Mouse (Mus musculus): ENCODE measurements around the gene Wfdc9. TPM values are rescaled to one million over a fixed set of nuclear protein-coding genes. Genes with fewer than 3 reads are reported as not detected.

Wfdc9 gene
- polyA plus RNA-seq, 2 experiments = not detected

GRCm38 (mm10) chr2:164700959-164701358 is 44.6 kb upstream of the Wfdc9 start:
- H3K4me1 ChIP-seq (replicated peaks; ENCODE audit: control insufficient read depth in 2 of 2, insufficient read depth in 2 of 2, low read length in 1 of 2) = no peaks in the 10 kb centered on the region
- no peak for DNase-seq (ENCODE audit: low read depth in 3 of 3, low spot score in 3 of 3)
- H3K9me3 ChIP-seq (ENCODE audit: control insufficient read depth, low read length) = no peaks in the 10 kb centered on the region
- no peak overlapping the region for H3K4me2 ChIP-seq (ENCODE audit: low read depth)
- TF ChIP-seq CTCF (IDR thresholded peaks at IDR 0.05; ENCODE audit: low read depth) = no peak
- no peak for TF ChIP-seq EP300 (IDR thresholded peaks at IDR 0.05; ENCODE audit: low read depth)
- no peaks in the 10 kb centered on the region for H3K27me3 ChIP-seq (ENCODE audit: control insufficient read depth, insufficient read depth, low read length)
- ATAC-seq (ENCODE audit: insufficient read depth) = no peak
- 57% methylated on average over 5 of the region's 5 CpGs for WGBS (ENCODE audit: insufficient replicate concordance)
- no peak overlapping the region for H3K4me3 ChIP-seq (ENCODE audit: insufficient read depth in 1 of 2, low read depth in 2 of 2, low read length in 2 of 2)
- H3K9ac ChIP-seq (replicated peaks) = no peak overlapping the region
- H3K27ac ChIP-seq = no peak overlapping the region
- H3K36me3 ChIP-seq (replicated peaks; ENCODE audit: control insufficient read depth, insufficient read depth, low read depth) = no peaks in the 10 kb centered on the region

GRCm38 (mm10) chr2:164698201-164698600 is 41.8 kb upstream of the Wfdc9 start, which contains the start of gene Spint4:
Spint4 (plus strand) TSS chr2:164698501.
- Histone ChIP-seq H3K27me3 (ENCODE audit: control insufficient read depth, insufficient read depth, low read length) (no peaks in the 10 kb centered on the region), H3K9ac (replicated peaks) (no peak within 1 kb of the TSS), H3K4me3 (ENCODE audit: insufficient read depth in 1 of 2, low read depth in 2 of 2, low read length in 2 of 2) (no peak within 1 kb of the TSS), H3K9me3 (ENCODE audit: control insufficient read depth, low read length) (no peaks in the 10 kb centered on the region), H3K27ac (no peak within 1 kb of the TSS), H3K36me3 (replicated peaks; ENCODE audit: control insufficient read depth, insufficient read depth, low read depth) (no peaks in the 10 kb centered on the region), H3K4me2 (ENCODE audit: low read depth) (no peak within 1 kb of the TSS), H3K4me1 (replicated peaks; ENCODE audit: control insufficient read depth in 2 of 2, insufficient read depth in 2 of 2, low read length in 1 of 2) (no peaks in the 10 kb centered on the region)
- WGBS (ENCODE audit: insufficient replicate concordance) = 58% methylated on average over 4 of the region's 4 CpGs
- DNase-seq (ENCODE audit: low read depth in 3 of 3, low spot score in 3 of 3) (no peak), ATAC-seq (ENCODE audit: insufficient read depth) (no peak)
- TF ChIP-seq CTCF (IDR thresholded peaks at IDR 0.05; ENCODE audit: low read depth) (no peak), EP300 (IDR thresholded peaks at IDR 0.05; ENCODE audit: low read depth) (no peak)

- ATAC-seq (ENCODE audit: insufficient read depth) (no peak), DNase-seq (ENCODE audit: low read depth in 3 of 3, low spot score in 3 of 3) (no peak)
- no peaks in the 10 kb centered on the region for H3K36me3 ChIP-seq (replicated peaks; ENCODE audit: control insufficient read depth, insufficient read depth, low read depth)
- WGBS (ENCODE audit: insufficient replicate concordance) = 47% methylated on average over 3 of the region's 3 CpGs
- no peaks in the 10 kb centered on the region for H3K9me3 ChIP-seq (ENCODE audit: control insufficient read depth, low read length)
- H3K4me2 ChIP-seq (ENCODE audit: low read depth) = no peak within 1 kb of the TSS
- no peak for TF ChIP-seq CTCF (IDR thresholded peaks at IDR 0.05; ENCODE audit: low read depth)
- TF ChIP-seq EP300 (IDR thresholded peaks at IDR 0.05; ENCODE audit: low read depth) = no peak
- H3K27me3 ChIP-seq (ENCODE audit: control insufficient read depth, insufficient read depth, low read length) = no peaks in the 10 kb centered on the region
- H3K4me1 ChIP-seq (replicated peaks; ENCODE audit: control insufficient read depth in 2 of 2, insufficient read depth in 2 of 2, low read length in 1 of 2) = peaks cover 0 to 2% of the 10 kb centered on the region in 2 experiments; a peak in 2 of 4 replicates
- H3K9ac ChIP-seq (replicated peaks) = no peak within 1 kb of the TSS
- H3K4me3 ChIP-seq (ENCODE audit: insufficient read depth in 1 of 2, low read depth in 2 of 2, low read length in 2 of 2) = no peak within 1 kb of the TSS
- H3K27ac ChIP-seq = no peak within 1 kb of the TSS
Observed at GRCm38 (mm10) chr2:164684807-164685206, 28.4 kb upstream of the Wfdc9 start, which contains the start of gene Wfdc13. Wfdc13 (plus strand) TSS chr2:164685107.

- Histone ChIP-seq H3K4me1 (replicated peaks; ENCODE audit: control insufficient read depth in 2 of 2, insufficient read depth in 2 of 2, low read length in 1 of 2) (peaks cover 0 to 2% of the 10 kb centered on the region in 2 experiments; a peak in 2 of 4 replicates), H3K4me3 (ENCODE audit: insufficient read depth in 1 of 2, low read depth in 2 of 2, low read length in 2 of 2) (no peak overlapping the region), H3K9me3 (ENCODE audit: control insufficient read depth, low read length) (no peaks in the 10 kb centered on the region), H3K36me3 (replicated peaks; ENCODE audit: control insufficient read depth, insufficient read depth, low read depth) (no peaks in the 10 kb centered on the region), H3K4me2 (ENCODE audit: low read depth) (no peak overlapping the region), H3K27me3 (ENCODE audit: control insufficient read depth, insufficient read depth, low read length) (no peaks in the 10 kb centered on the region), H3K27ac (no peak overlapping the region), H3K9ac (replicated peaks) (no peak overlapping the region)
- ATAC-seq (ENCODE audit: insufficient read depth) (no peak), DNase-seq (ENCODE audit: low read depth in 3 of 3, low spot score in 3 of 3) (no peak)
- TF ChIP-seq EP300 (IDR thresholded peaks at IDR 0.05; ENCODE audit: low read depth) (no peak), CTCF (IDR thresholded peaks at IDR 0.05; ENCODE audit: low read depth) (no peak)
- 22% methylated on average over 3 of the region's 3 CpGs for WGBS (ENCODE audit: insufficient replicate concordance)
Observed at GRCm38 (mm10) chr2:164679906-164680305, 23.5 kb upstream of the Wfdc9 start.

- Histone ChIP-seq H3K9ac (replicated peaks) (no peak overlapping the region; the same call in 1 of the 2 replicates), H3K4me3 (ENCODE audit: insufficient read depth in 1 of 2, low read depth in 2 of 2, low read length in 2 of 2) (peak overlapping the region in 1 of 2 experiments; percentile 34; a peak in 2 of 4 replicates), H3K36me3 (replicated peaks; ENCODE audit: control insufficient read depth, insufficient read depth, low read depth) (no peaks in the 10 kb centered on the region), H3K9me3 (ENCODE audit: control insufficient read depth, low read length) (no peaks in the 10 kb centered on the region), H3K27me3 (ENCODE audit: control insufficient read depth, insufficient read depth, low read length) (no peaks in the 10 kb centered on the region), H3K4me1 (replicated peaks; ENCODE audit: control insufficient read depth in 2 of 2, insufficient read depth in 2 of 2, low read length in 1 of 2) (peaks cover 0 to 2% of the 10 kb centered on the region in 2 experiments; a peak in 2 of 4 replicates), H3K27ac (no peak overlapping the region), H3K4me2 (ENCODE audit: low read depth) (peak overlapping the region; percentile 51)
- TF ChIP-seq CTCF (IDR thresholded peaks at IDR 0.05; ENCODE audit: low read depth) (peak; percentile 89), EP300 (IDR thresholded peaks at IDR 0.05; ENCODE audit: low read depth) (no peak)
- DNase-seq (ENCODE audit: low read depth in 3 of 3, low spot score in 3 of 3) = peak; percentile 19 to 41 (median 31)
- ATAC-seq (ENCODE audit: insufficient read depth) = peak; percentile 47; the same call in 1 of the 2 replicates
- 20% methylated on average over 19 of the region's 19 CpGs for WGBS (ENCODE audit: insufficient replicate concordance)
Observed at GRCm38 (mm10) chr2:164678848-164679625, 22.7 kb upstream of the Wfdc9 start.

Data from liver, embryonic 14.5 days (tissue).